Mouse (Mus musculus) splenic B cell, adult 2 months (primary cell): ENCODE results near the gene Rbm14.
"Not testable (repeated sequence)": the region's sequence is repeated elsewhere in the genome, so short reads cannot be mapped to it uniquely, and the experiment has no call there.

Source experiments
- DNase-seq: peaks from one replicate; pipeline ENCODE4 v3.0.0-alpha.2; 2011; ENCODE audit warnings: low read depth, low spot score
- H3K27me3 ChIP-seq: 2 replicates; pipeline ENCODE4 v1.6.1; 2012; ENCODE audit warnings: mild to moderate bottlenecking, low read length, moderate library complexity, mixed read lengths; ENCODE audit not compliant: control insufficient read depth, poor library complexity, insufficient read depth, severe bottlenecking
- H3K36me3 ChIP-seq: 2 replicates; pipeline ENCODE4 v1.6.1; 2012; ENCODE audit warnings: mild to moderate bottlenecking, low read length, moderate library complexity, mixed read lengths; ENCODE audit not compliant: control insufficient read depth, poor library complexity, insufficient read depth, severe bottlenecking

Gene Rbm14

GRCm38 (mm10) chr19:4795929-4796328 is 15.5 kb downstream of the Rbm14 start:
- no peak for DNase-seq
- H3K27me3 ChIP-seq: no peaks in the 10 kb centered on the region
- H3K36me3 ChIP-seq: peaks cover 9% of the 10 kb centered on the region

- DNase-seq: peak; percentile 99
- peaks cover 8% of the 10 kb centered on the region for H3K36me3 ChIP-seq
- H3K27me3 ChIP-seq: no peaks in the 10 kb centered on the region
Observed at GRCm38 (mm10) chr19:4793831-4794422, 17.5 kb downstream of the Rbm14 start, which contains the start of gene Rbm4. Rbm4 (minus strand) TSS chr19:4793901.

GRCm38 (mm10) chr19:4793281-4793830 is 18.1 kb downstream of the Rbm14 start:
- no peaks in the 10 kb centered on the region for H3K27me3 ChIP-seq
- DNase-seq: no peak
- peaks cover 7% of the 10 kb centered on the region for H3K36me3 ChIP-seq

GRCm38 (mm10) chr19:4786313-4786712 is 25.1 kb downstream of the Rbm14 start:
- Histone ChIP-seq H3K36me3 (peaks cover 25% of the 10 kb centered on the region), H3K27me3 (no peaks in the 10 kb centered on the region)
- no peak for DNase-seq

- H3K36me3 ChIP-seq: peaks cover 22% of the 10 kb centered on the region
- no peak for DNase-seq
Observed at GRCm38 (mm10) chr19:4785206-4785605, 26.2 kb downstream of the Rbm14 start.

GRCm38 (mm10) chr19:4782891-4783290 is 28.5 kb downstream of the Rbm14 start:
- DNase-seq: no peak
- Histone ChIP-seq H3K27me3 (no peaks in the 10 kb centered on the region), H3K36me3 (peaks cover 18% of the 10 kb centered on the region)

More at GRCm38 (mm10) chr19:4785206-4785605, 26.2 kb downstream of the Rbm14 start:
- H3K27me3 ChIP-seq: no peaks in the 10 kb centered on the region

GRCm38 (mm10) chr19:4772785-4773184 is 38.6 kb downstream of the Rbm14 start:
- no peak for DNase-seq
- H3K27me3 ChIP-seq: no peaks in the 10 kb centered on the region
- peaks cover 13% of the 10 kb centered on the region for H3K36me3 ChIP-seq

GRCm38 (mm10) chr19:4767507-4768148 is 43.8 kb downstream of the Rbm14 start:
- no peak for DNase-seq
- Histone ChIP-seq H3K27me3 (no peaks in the 10 kb centered on the region), H3K36me3 (peaks cover 11% of the 10 kb centered on the region)

- Histone ChIP-seq H3K27me3 (no peaks in the 10 kb centered on the region), H3K36me3 (0 out of 2 replicates have a peak, but pooled peaks cover 2% of the 10 kb centered on the region)
- peak; percentile 27 for DNase-seq
Observed at GRCm38 (mm10) chr19:4762876-4763275, 48.6 kb downstream of the Rbm14 start.

GRCm38 (mm10) chr19:4760544-4760943 is 50.9 kb downstream of the Rbm14 start:
- H3K36me3 ChIP-seq, DNase-seq, H3K27me3 ChIP-seq: not testable (repeated sequence)

GRCm38 (mm10) chr19:4756921-4757320 is 54.5 kb downstream of the Rbm14 start:
- no peaks in the 10 kb centered on the region for H3K36me3 ChIP-seq
- H3K27me3 ChIP-seq: no peaks in the 10 kb centered on the region
- DNase-seq: no peak

GRCm38 (mm10) chr19:4756193-4756911 is 55.1 kb downstream of the Rbm14 start, which contains the start of gene Rbm4b:
Rbm4b (plus strand) TSS chr19:4756497.
- DNase-seq: peak; percentile 98
- Histone ChIP-seq H3K36me3 (no peaks in the 10 kb centered on the region), H3K27me3 (no peaks in the 10 kb centered on the region)

- no peaks in the 10 kb centered on the region for H3K36me3 ChIP-seq
- peak; percentile 92 for DNase-seq
- no peaks in the 10 kb centered on the region for H3K27me3 ChIP-seq
Observed at GRCm38 (mm10) chr19:4755565-4756192, 55.8 kb downstream of the Rbm14 start.
